Comparison of ENCODE assay signal across 18 mouse cellular contexts in the genomic region with DNA sequence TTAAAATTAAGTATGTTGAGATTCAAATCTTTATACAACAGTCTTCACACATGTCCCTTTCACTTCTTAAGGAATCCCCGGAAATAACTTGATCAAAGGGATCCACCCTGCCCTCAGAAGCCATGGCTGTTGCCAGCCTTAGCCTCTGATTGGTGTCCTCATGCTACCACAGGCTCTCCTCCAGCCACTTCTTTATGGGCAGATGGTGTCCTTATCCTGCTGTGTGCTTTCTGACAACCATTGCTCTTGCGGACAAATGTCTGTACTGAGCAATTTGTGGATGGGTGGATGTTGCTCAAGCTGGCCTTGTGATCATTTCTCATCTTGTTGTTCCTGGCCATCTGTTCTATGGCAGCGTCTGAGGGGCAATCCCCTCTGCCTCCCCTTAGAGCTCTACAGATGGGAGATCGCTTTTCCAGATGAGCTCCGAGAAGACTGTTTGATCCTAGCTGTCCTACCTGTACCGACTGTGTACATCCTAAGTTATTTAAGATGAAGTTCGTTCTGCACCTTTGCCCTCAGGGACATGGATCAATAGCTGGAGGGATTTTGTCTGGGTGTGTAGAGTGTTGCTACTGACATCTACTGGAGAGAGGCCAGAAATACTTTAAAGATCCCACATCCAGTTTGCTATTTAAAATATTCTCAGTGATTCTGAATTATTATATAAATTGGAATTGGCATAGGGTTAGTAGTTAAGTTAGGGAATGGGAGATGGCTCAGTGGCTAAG. TPM values are rescaled to one million over a fixed set of nuclear protein-coding genes. Genes with fewer than 3 reads are reported as not detected.
A peak's percentile ranks its signal among the peaks of the same experiment; 100 is the strongest.
DNase-seq lines count a peak whose midpoint lies in the region; ATAC-seq and TF ChIP-seq lines count a peak whose summit lies in the region.
"Had no signal": no experiment of that assay in that cellular context is flagged by ENCODE, and none has a peak within 500 bp of the region (broad histone marks: within the 10 kb centered on the region; RNA-seq: fewer than 3 reads in every experiment).

No protein-coding gene starts in this region.

- no peak for TF ChIP-seq POLR2A in MEL (IDR thresholded peaks at IDR 0.05; ENCODE audit: control insufficient read depth in 1 of 2, insufficient read depth in 1 of 2, low read depth in 1 of 2, low read length in 2 of 2, poor library complexity in 1 of 2)

- H3K27ac ChIP-seq in left cerebral cortex, adult 2 months, result no peak overlapping the region
- H3K27ac ChIP-seq in MEL (ENCODE audit: control insufficient read depth, low read depth, low read length), result no peak overlapping the region
- H3K27ac ChIP-seq: heart, embryonic 15.5 days; lung, embryonic 15.5 days; midbrain, embryonic 15.5 days had no signal

- TF ChIP-seq EP300 in MEL (IDR thresholded peaks at IDR 0.05; ENCODE audit: low read depth in 1 of 2, low read length in 2 of 2), result no peak

- DNase-seq in cerebellum, postnatal 4 days (ENCODE audit: low spot score in 2 of 2), result no peak
- no peak for DNase-seq in left cerebral cortex, adult 2 months (ENCODE audit: extremely low spot score in 1 of 2, low spot score in 2 of 2)
- no peak for DNase-seq in left cerebral cortex, adult 11 months (ENCODE audit: low spot score)
- peak; percentile 34 for DNase-seq in MEL (ENCODE audit: low read depth, low spot score)
- DNase-seq in embryo, embryonic 11 days, result peak; percentile 52
- no peak for DNase-seq in adrenal gland, postnatal 10 days
- DNase-seq in lung, postnatal 25 days (ENCODE audit: low spot score), result no peak
- DNase-seq: gastrocnemius, postnatal 36 days; kidney, postnatal 36 days; left cerebral cortex, postnatal 4 days had no signal

- H3K9me3 ChIP-seq in MEL (replicated peaks; ENCODE audit: insufficient read depth, low read length), result no peaks in the 10 kb centered on the region
- H3K9me3 ChIP-seq: heart, embryonic 15.5 days; lung, embryonic 15.5 days; midbrain, embryonic 15.5 days had no signal

- H3K9ac ChIP-seq in MEL (ENCODE audit: control insufficient read depth, low read depth, low read length, poor library complexity, severe bottlenecking), result no peak overlapping the region
- H3K9ac ChIP-seq: heart, embryonic 15.5 days; lung, embryonic 15.5 days; midbrain, embryonic 15.5 days had no signal

- H3K4me3 ChIP-seq in left cerebral cortex, adult 2 months, result no peak overlapping the region
- H3K4me3 ChIP-seq in MEL (ENCODE audit: control insufficient read depth in 1 of 2, insufficient read depth in 1 of 2, low read depth in 2 of 2, low read length in 2 of 2), result no peak overlapping the region
- H3K4me3 ChIP-seq: heart, embryonic 15.5 days; lung, embryonic 15.5 days; midbrain, embryonic 15.5 days had no signal

- ATAC-seq in cerebellum, adult (ENCODE audit: insufficient number of reproducible peaks, low FRiP score, low TSS enrichment), result peak; percentile 81
- ATAC-seq: forebrain, embryonic 16.5 days; midbrain, embryonic 15.5 days had no signal

- H3K27me3 ChIP-seq in MEL (ENCODE audit: control insufficient read depth in 1 of 2, insufficient read depth in 2 of 2, low read length in 2 of 2), result peaks cover 40 to 49% of the 10 kb centered on the region in 2 experiments
- H3K27me3 ChIP-seq: heart, embryonic 15.5 days; lung, embryonic 15.5 days; midbrain, embryonic 15.5 days had no signal

- peak; percentile 73 for TF ChIP-seq RAD21 in MEL (IDR thresholded peaks at IDR 0.05; ENCODE audit: low read depth, low read length)

- H3K36me3 ChIP-seq in MEL (ENCODE audit: control insufficient read depth in 1 of 2, insufficient read depth in 2 of 2, low read length in 2 of 2), result no peaks in the 10 kb centered on the region
- H3K36me3 ChIP-seq: heart, embryonic 15.5 days; lung, embryonic 15.5 days; midbrain, embryonic 15.5 days had no signal

- intact Hi-C loops in left cerebral cortex, adult 2 months (cut with DNase I), result no loop called here

- peak; percentile 7; the same call in 1 of the 2 replicates for TF ChIP-seq CTCF in left cerebral cortex, adult 2 months (IDR thresholded peaks at IDR 0.05)
- TF ChIP-seq CTCF in MEL (IDR thresholded peaks at IDR 0.05 in 2 of 3, conservative IDR thresholded peaks at IDR 0.05 in 1 of 3; ENCODE audit: control insufficient read depth in 1 of 3, insufficient read depth in 1 of 3, low read depth in 2 of 3, low read length in 3 of 3, poor library complexity in 1 of 3, severe bottlenecking in 1 of 3), result peak; percentile 26 to 74 (median 33); a peak in 5 of 6 replicates

- no peaks in the 10 kb centered on the region for H3K79me2 ChIP-seq in MEL (ENCODE audit: control insufficient read depth, insufficient read depth, low read length, poor library complexity)

- no peaks in the 10 kb centered on the region for H3K4me1 ChIP-seq in MEL (ENCODE audit: control insufficient read depth in 1 of 2, insufficient read depth in 2 of 2, low read length in 2 of 2)
- H3K4me1 ChIP-seq: heart, embryonic 15.5 days; lung, embryonic 15.5 days; midbrain, embryonic 15.5 days had no signal

TF ChIP-seq in MEL, 35 proteins besides CTCF, POLR2A, EP300 and RAD21:
- TF ChIP-seq KAT2A (conservative IDR thresholded peaks at IDR 0.05; ENCODE audit: low read depth, low read length), result no peak
- TF ChIP-seq POLR2AphosphoS5 (IDR thresholded peaks at IDR 0.05; ENCODE audit: borderline replicate concordance, low read depth, low read length), result no peak
- peak; percentile 55 for TF ChIP-seq SMC3 (IDR thresholded peaks at IDR 0.05; ENCODE audit: low read depth, low read length)
- TF ChIP-seq ELF1 (IDR thresholded peaks at IDR 0.05; ENCODE audit: low read depth, low read length), result no peak
- TF ChIP-seq ETS1 (IDR thresholded peaks at IDR 0.05; ENCODE audit: low read depth, low read length), result no peak
- peak; percentile 39; the same call in 1 of the 2 replicates for TF ChIP-seq ZC3H11A (IDR thresholded peaks at IDR 0.05; ENCODE audit: low read depth, low read length)
- no peak for TF ChIP-seq E2F4 (IDR thresholded peaks at IDR 0.05; ENCODE audit: borderline replicate concordance, low read depth, low read length)

RNA-seq across cellular contexts. Expression of a gene that starts 4.2 kb away (rescaled TPM):
- total RNA-seq in left cerebral cortex, adult 2 months (2021), result not detected
- total RNA-seq in MEL (2012; rRNA removed), result 0.19 TPM in 1 of 2 replicates, not detected in the other
- polyA plus RNA-seq in MEL (2012; ENCODE audit: insufficient read depth in 1 of 2, insufficient read length in 2 of 2, low read depth in 1 of 2, low replicate concordance in 2 of 2, missing spikeins in 1 of 2), result under 1 TPM in 1 of 2 experiments, not detected in 1; 0.13 TPM
- total RNA-seq in adrenal gland, postnatal 10 days (2021), result 1 to 10 TPM; 7.9 to 8.6 TPM
- total RNA-seq: ES-E14 had no signal
- polyA plus RNA-seq: neural tube, embryonic 14.5 days; small intestine, adult 2 months had no signal

RNA-seq across cellular contexts. Expression of a gene that starts 10.5 kb away (rescaled TPM):
- not detected for total RNA-seq in left cerebral cortex, adult 2 months (2021)
- not detected in 2 replicates for total RNA-seq in MEL (2012; rRNA removed)
- not detected for polyA plus RNA-seq in MEL (2012; ENCODE audit: insufficient read depth in 1 of 2, insufficient read length in 2 of 2, low read depth in 1 of 2, low replicate concordance in 2 of 2, missing spikeins in 1 of 2)
- total RNA-seq in adrenal gland, postnatal 10 days (2021), result not detected
- total RNA-seq: ES-E14; gastrocnemius, postnatal 36 days; left cerebral cortex, postnatal 4 days had no signal
- polyA plus RNA-seq: forebrain, embryonic 16.5 days; heart, embryonic 15.5 days; lung, embryonic 15.5 days; midbrain, embryonic 15.5 days; neural tube, embryonic 14.5 days had no signal

RNA-seq across cellular contexts. Expression of a gene that starts 40.1 kb away (rescaled TPM):
- total RNA-seq in left cerebral cortex, adult 2 months (2021), result 10 to 100 TPM; 91.3 to 96.9 TPM
- 1.1 TPM in 2 replicates for total RNA-seq in MEL (2012; rRNA removed)
- polyA plus RNA-seq in MEL (2012; ENCODE audit: insufficient read depth in 1 of 2, insufficient read length in 2 of 2, low read depth in 1 of 2, low replicate concordance in 2 of 2, missing spikeins in 1 of 2), result 1 to 10 TPM in 1 of 2 experiments, not detected in 1; 2.3 TPM
- total RNA-seq in adrenal gland, postnatal 10 days (2021), result 100 to 1,000 TPM in 1 of 2 experiments, 10 to 100 TPM in 1; 90.9 to 109 TPM

RNA-seq across cellular contexts. Expression of a gene that starts 55.5 kb away (rescaled TPM):
- total RNA-seq in left cerebral cortex, adult 2 months (2021), result 10 to 100 TPM; 11.9 to 12.0 TPM
- 5.2 and 6.0 TPM in 2 replicates for total RNA-seq in MEL (2012; rRNA removed)
- polyA plus RNA-seq in MEL (2012; ENCODE audit: insufficient read depth in 1 of 2, insufficient read length in 2 of 2, low read depth in 1 of 2, low replicate concordance in 2 of 2, missing spikeins in 1 of 2), result 10 to 100 TPM in 1 of 2 experiments, not detected in 1; 13.3 TPM
- total RNA-seq in adrenal gland, postnatal 10 days (2021), result 10 to 100 TPM; 17.1 to 23.8 TPM

RNA-seq across cellular contexts. Expression of a gene that starts 56.0 kb away (rescaled TPM):
- total RNA-seq in left cerebral cortex, adult 2 months (2021), result under 1 TPM; 0.20 to 0.26 TPM
- not detected in 2 replicates for total RNA-seq in MEL (2012; rRNA removed)
- polyA plus RNA-seq in MEL (2012; ENCODE audit: insufficient read depth in 1 of 2, insufficient read length in 2 of 2, low read depth in 1 of 2, low replicate concordance in 2 of 2, missing spikeins in 1 of 2), result under 1 TPM in 1 of 2 experiments, not detected in 1; 0.19 TPM
- total RNA-seq in adrenal gland, postnatal 10 days (2021), result under 1 TPM; 0.15 to 0.48 TPM
- total RNA-seq: gastrocnemius, postnatal 36 days had no signal

Comparison
In these comparisons a context has a peak if more than half of its experiments do, and no peak if none do; other contexts are left out.
1. DNase-seq: peak in MEL (single experiment) and embryo, embryonic 11 days (single experiment); none in cerebellum, postnatal 4 days (0 of 2), left cerebral cortex, adult 2 months (0 of 2), left cerebral cortex, adult 11 months (single experiment), adrenal gland, postnatal 10 days (single experiment) and lung, postnatal 25 days (single experiment).
2. RNA of a gene that starts 40.1 kb away (total RNA-seq): 90.9 to 109 TPM in adrenal gland, postnatal 10 days and 91.3 to 96.9 TPM in left cerebral cortex, adult 2 months; 1.1 TPM in MEL; every median in the first group is over 10 times any median in the second.